Mouse (Mus musculus): Measurements from ENCODE around the gene Gm9999. TPM values are rescaled to one million over a fixed set of nuclear protein-coding genes. Genes with fewer than 3 reads are reported as not detected.

Gene Gm9999
- not detected in 2 replicates for total RNA-seq (2014; fragmentation: Nextera tagmentation)
- total RNA-seq (2017): not detected in 2 replicates

- ATAC-seq (replicated peaks; ENCODE audit: low FRiP score, low TSS enrichment, poor library complexity, severe bottlenecking): no peak
Measured at GRCm38 (mm10) chr7:46983280-46983679, at the start of gene Gm9999. Gm9999 (plus strand) TSS chr7:46983580.

- ATAC-seq (replicated peaks; ENCODE audit: low FRiP score, low TSS enrichment, poor library complexity, severe bottlenecking): no peak
Measured at GRCm38 (mm10) chr7:46934788-46935187, 48.6 kb upstream of the Gm9999 start.

GRCm38 (mm10) chr7:46935847-46936246 is 47.5 kb upstream of the Gm9999 start:
- ATAC-seq (replicated peaks; ENCODE audit: low FRiP score, low TSS enrichment, poor library complexity, severe bottlenecking): peak; percentile 74

DNA sequence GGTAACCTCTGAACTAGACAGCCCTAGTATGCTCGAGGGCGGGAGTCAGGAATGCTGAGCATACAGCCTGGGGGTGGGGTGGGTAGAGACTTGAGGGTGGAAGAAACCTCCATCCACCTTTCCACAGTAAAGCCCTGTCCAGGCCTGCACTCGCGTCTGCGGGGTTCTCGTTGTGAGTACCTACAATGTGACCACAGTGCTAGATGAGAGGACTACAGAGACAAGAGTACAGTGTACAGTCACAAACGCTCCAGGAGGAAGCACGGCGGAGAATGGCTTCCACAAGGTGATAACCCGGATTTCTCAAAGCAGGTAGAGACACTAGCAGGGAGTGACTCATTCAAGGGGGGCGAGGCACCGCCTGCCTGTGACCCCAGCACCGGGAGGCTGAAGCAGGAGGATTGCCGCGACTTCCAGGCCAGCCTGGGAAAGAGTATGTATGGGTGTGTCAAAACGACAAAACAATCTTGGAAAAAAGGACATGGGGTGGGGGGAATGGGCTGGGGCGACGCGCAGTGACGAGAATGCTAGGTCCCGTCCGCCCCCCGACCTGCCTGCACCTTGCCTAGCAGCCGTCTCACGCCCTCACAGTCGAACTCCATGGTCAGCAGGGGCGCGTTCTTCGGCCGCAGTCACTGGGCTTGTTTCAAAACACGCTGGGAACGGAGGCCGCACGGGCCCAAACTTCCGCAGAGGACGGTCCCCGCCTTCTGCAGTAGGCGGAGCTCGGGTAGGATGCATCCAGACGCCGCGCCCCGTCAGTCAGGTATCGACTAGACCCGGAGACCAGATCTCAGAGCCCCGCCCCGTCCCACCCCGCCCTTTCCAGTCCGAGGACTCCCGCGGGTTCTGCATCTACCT is 25.3 kb upstream of the Gm9999 start, which contains the start of gene Uevld:
Gene Uevld (minus strand): TSS at position 697 of the 861 bp plus-strand sequence.
- ATAC-seq (replicated peaks; ENCODE audit: low FRiP score, low TSS enrichment, poor library complexity, severe bottlenecking): peak; percentile 89

- no peak for ATAC-seq (replicated peaks; ENCODE audit: low FRiP score, low TSS enrichment, poor library complexity, severe bottlenecking)
Measured at GRCm38 (mm10) chr7:46958853-46959252, 24.5 kb upstream of the Gm9999 start.

DNA sequence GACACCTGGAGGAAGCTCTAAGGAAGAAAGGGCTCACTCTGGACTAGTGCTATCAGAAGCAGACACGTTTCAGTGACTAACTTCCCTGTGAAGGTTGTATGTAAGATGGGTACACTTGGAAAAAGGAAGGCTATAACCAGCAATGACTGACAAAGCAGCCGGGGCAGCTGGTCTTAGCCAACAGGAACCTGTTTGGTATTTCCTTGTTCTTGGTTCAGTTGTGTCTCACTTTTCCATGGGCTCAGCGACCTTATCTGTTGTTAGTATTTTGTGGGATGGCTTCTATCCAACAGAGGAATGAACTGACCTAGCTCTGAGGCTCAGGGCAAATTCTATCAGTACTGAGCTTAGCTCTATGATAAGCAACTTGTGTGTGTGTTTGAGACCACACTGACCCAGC is 22.4 kb upstream of the Gm9999 start:
- no peak for ATAC-seq (replicated peaks; ENCODE audit: low FRiP score, low TSS enrichment, poor library complexity, severe bottlenecking)

DNA sequence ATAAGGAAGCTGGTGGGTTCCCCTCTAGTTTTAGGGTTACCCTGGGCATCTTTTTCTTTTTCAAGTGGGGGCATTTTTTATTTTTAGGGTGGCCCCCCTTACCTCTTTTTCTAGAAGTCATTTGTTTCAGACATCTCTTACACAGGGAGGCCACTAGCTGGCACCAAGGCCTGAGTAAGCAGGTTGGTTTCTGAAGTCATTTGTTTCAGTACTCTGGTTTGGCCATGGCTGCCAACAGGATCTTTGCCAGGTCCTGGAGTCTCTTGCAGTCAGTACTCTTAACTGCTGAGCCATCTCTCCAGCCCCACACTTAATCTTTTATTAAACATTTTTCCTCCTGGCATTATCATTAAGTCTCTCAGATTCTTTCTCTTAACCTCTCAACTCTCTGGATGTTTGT is 21.2 kb upstream of the Gm9999 start:
- ATAC-seq (replicated peaks; ENCODE audit: low FRiP score, low TSS enrichment, poor library complexity, severe bottlenecking): no peak

GRCm38 (mm10) chr7:46962806-46963618 is 20.4 kb upstream of the Gm9999 start:
- peak; percentile 78 for ATAC-seq (replicated peaks; ENCODE audit: low FRiP score, low TSS enrichment, poor library complexity, severe bottlenecking)

DNA sequence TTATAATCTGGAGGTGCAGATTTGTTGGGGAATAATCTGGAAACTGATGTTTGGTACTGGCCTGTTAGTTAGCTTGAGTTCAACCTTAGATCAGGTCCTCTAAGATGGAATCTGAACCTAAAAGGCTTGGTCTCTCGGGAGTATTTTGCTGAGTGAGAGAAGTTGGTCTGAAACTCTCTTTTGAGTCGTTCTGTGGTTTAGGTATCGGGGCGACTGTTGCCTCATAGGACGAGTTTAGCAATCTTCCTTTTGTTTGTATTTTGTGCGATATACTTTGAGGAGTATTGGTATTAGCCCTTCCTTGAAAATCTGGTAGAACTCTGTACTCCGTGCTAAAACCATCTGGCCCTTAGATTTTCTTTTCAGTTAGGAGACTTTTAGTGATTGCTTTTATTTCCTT is 19.3 kb upstream of the Gm9999 start:
- ATAC-seq (replicated peaks; ENCODE audit: low FRiP score, low TSS enrichment, poor library complexity, severe bottlenecking): no peak

- no peak for ATAC-seq (replicated peaks; ENCODE audit: low FRiP score, low TSS enrichment, poor library complexity, severe bottlenecking)
Measured at GRCm38 (mm10) chr7:46969898-46970297, 13.5 kb upstream of the Gm9999 start.

- ATAC-seq (replicated peaks; ENCODE audit: low FRiP score, low TSS enrichment, poor library complexity, severe bottlenecking): no peak
Measured at GRCm38 (mm10) chr7:46974648-46975047, 8.7 kb upstream of the Gm9999 start.

- ATAC-seq (replicated peaks; ENCODE audit: low FRiP score, low TSS enrichment, poor library complexity, severe bottlenecking): no peak
Measured at GRCm38 (mm10) chr7:46975456-46975855, 7.9 kb upstream of the Gm9999 start.

DNA sequence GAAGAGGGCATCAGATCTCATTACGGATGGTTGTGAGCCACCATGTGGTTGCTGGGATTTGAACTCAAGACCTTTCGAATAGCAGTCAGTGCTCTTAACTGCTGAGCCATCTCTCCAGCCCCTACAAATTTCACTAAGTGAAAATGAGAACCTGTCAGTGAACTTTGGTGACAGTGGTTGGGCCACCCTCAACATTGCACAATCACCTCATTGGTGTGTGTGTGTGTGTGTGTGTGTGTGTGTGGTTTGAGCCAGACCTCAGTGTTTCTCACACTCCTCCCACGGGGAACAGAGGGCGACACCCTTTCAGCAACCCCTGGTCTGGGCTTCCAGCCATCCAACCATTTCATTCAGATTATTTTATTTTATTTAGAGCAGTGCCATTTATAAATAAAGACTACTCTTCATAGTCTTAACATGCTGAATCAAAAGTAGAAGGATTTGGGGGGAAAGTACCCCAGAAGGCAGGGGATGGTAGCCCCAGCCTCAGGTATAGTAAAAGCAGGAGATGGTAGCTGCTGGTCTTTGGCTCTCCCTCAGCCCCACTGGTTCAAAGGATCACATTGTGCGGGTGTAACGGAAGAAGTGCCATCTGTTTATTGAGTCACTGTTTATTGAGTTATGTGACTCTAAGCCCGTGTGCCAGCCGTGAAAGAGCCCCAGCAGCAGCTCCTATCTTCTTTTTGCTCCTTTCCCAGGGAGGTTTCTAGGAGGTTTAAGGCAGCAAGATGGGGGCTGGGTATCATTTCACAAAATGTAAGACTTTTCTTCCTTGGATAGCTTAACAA is 2.5 kb downstream of the Gm9999 start:
- ATAC-seq (replicated peaks; ENCODE audit: low FRiP score, low TSS enrichment, poor library complexity, severe bottlenecking): no peak

- 0 out of 2 replicates have a peak, but pooled peaks have one; percentile 22 for ATAC-seq (replicated peaks; ENCODE audit: low FRiP score, low TSS enrichment, poor library complexity, severe bottlenecking)
Measured at GRCm38 (mm10) chr7:46986646-46987045, 3.3 kb downstream of the Gm9999 start.

- ATAC-seq (replicated peaks; ENCODE audit: low FRiP score, low TSS enrichment, poor library complexity, severe bottlenecking): no peak
Measured at GRCm38 (mm10) chr7:46987073-46987472, 3.7 kb downstream of the Gm9999 start.

GRCm38 (mm10) chr7:46989387-46989786 is 6.0 kb downstream of the Gm9999 start:
- peak; percentile 86 for ATAC-seq (replicated peaks; ENCODE audit: low FRiP score, low TSS enrichment, poor library complexity, severe bottlenecking)

- ATAC-seq (replicated peaks; ENCODE audit: low FRiP score, low TSS enrichment, poor library complexity, severe bottlenecking): no peak
Measured at GRCm38 (mm10) chr7:46993079-46993478, 9.7 kb downstream of the Gm9999 start.

- peak; percentile 23; the same call in 1 of the 2 replicates for ATAC-seq (replicated peaks; ENCODE audit: low FRiP score, low TSS enrichment, poor library complexity, severe bottlenecking)
Measured at GRCm38 (mm10) chr7:46995558-46995957, 12.2 kb downstream of the Gm9999 start.

GRCm38 (mm10) chr7:46997008-46997407 is 13.6 kb downstream of the Gm9999 start:
- peak; percentile 86 for ATAC-seq (replicated peaks; ENCODE audit: low FRiP score, low TSS enrichment, poor library complexity, severe bottlenecking)
